Mouse (Mus musculus) hindbrain, embryonic 10.5 days (tissue): ENCODE data around the gene Mif4gd. TPM values are rescaled to one million over a fixed set of nuclear protein-coding genes. Genes with fewer than 3 reads are reported as not detected.

Experiments
- DNase-seq: peaks from one replicate; pipeline ENCODE4 v3.0.0-alpha.2; 2017; ENCODE audit warnings: low spot score
- H3K27ac ChIP-seq: fragments of 300-500 bp; sonication (generic); 2 replicates; pipeline ENCODE4 v1.5.1; 2016; ENCODE audit warnings: mild to moderate bottlenecking, moderate library complexity
- H3K27me3 ChIP-seq: fragments of 300-500 bp; sonication (generic); 2 replicates; pipeline ENCODE4 v1.6.1; 2016; ENCODE audit warnings: mild to moderate bottlenecking; ENCODE audit not compliant: poor library complexity, insufficient read depth, severe bottlenecking
- H3K36me3 ChIP-seq: fragments of 300-500 bp; sonication (generic); 2 replicates; pipeline ENCODE4 v1.6.1; 2016; ENCODE audit warnings: mild to moderate bottlenecking, moderate library complexity
- H3K4me1 ChIP-seq: fragments of 300-500 bp; sonication (generic); replicated peaks from 2 replicates; pipeline ENCODE4 v1.6.1; 2016; ENCODE audit warnings: mild to moderate bottlenecking
- H3K4me3 ChIP-seq: fragments of 300-500 bp; sonication (generic); 2 replicates; pipeline ENCODE4 v1.5.1; 2016; ENCODE audit warnings: mild to moderate bottlenecking, moderate library complexity
- H3K9me3 ChIP-seq: fragments of 300-500 bp; sonication (generic); 2 replicates; pipeline ENCODE4 v1.6.1; 2016; ENCODE audit warnings: mild to moderate bottlenecking, moderate library complexity
- WGBS: fragments of 180-500 bp; shearing (Covaris S2); methylation state at CpG from one replicate; pipeline ENCODE4 v1.1.7; 2016; 5-methylcytosine and 5-hydroxymethylcytosine counted together
- polyA plus RNA-seq: library from polyadenylated mRNA; unstranded; fragments of >200 nt; fragmentation: Nextera tagmentation; extraction: Ambion mirVana; gene quantifications from 2 replicates; pipeline ENCODE4 v1.2.1, GENCODE M21; 2016

Mif4gd gene
- polyA plus RNA-seq, 1 experiment from 2014 or later, result 16.3 TPM

GRCm38 (mm10) chr11:115582913-115583606 lies 29.7 kb downstream of the Mif4gd start:
- peaks cover 100% of the 10 kb centered on the region for H3K36me3 ChIP-seq
- H3K4me3 ChIP-seq, result no peak overlapping the region
- H3K9me3 ChIP-seq, result no peaks in the 10 kb centered on the region
- no peaks in the 10 kb centered on the region for H3K4me1 ChIP-seq
- no peak overlapping the region for H3K27ac ChIP-seq
- no peaks in the 10 kb centered on the region for H3K27me3 ChIP-seq
- DNase-seq, result no peak
- WGBS, result 86% methylated on average over 10 of the region's 10 CpGs

GRCm38 (mm10) chr11:115579080-115579479 lies 33.7 kb downstream of the Mif4gd start:
- DNase-seq, result no peak
- H3K36me3 ChIP-seq, result peaks cover 83% of the 10 kb centered on the region
- H3K27ac ChIP-seq, result no peak overlapping the region
- no peaks in the 10 kb centered on the region for H3K4me1 ChIP-seq
- H3K9me3 ChIP-seq, result no peaks in the 10 kb centered on the region
- H3K27me3 ChIP-seq, result no peaks in the 10 kb centered on the region
- no peak overlapping the region for H3K4me3 ChIP-seq

GRCm38 (mm10) chr11:115564961-115565360 lies 47.8 kb downstream of the Mif4gd start:
- Histone ChIP-seq H3K27ac (peak overlapping the region; percentile 99), H3K4me3 (peak overlapping the region; percentile 93), H3K4me1 (peaks cover 21% of the 10 kb centered on the region), H3K27me3 (no peaks in the 10 kb centered on the region), H3K36me3 (peaks cover 43% of the 10 kb centered on the region), H3K9me3 (no peaks in the 10 kb centered on the region)
- DNase-seq, result no peak
- 21% methylated on average over 7 of the region's 7 CpGs for WGBS

GRCm38 (mm10) chr11:115564064-115564809 lies 48.5 kb downstream of the Mif4gd start, which contains the start of gene Nup85:
TSS of gene Nup85 (plus strand) at chr11:115564434.
- H3K9me3 ChIP-seq, result no peaks in the 10 kb centered on the region
- H3K36me3 ChIP-seq, result peaks cover 36% of the 10 kb centered on the region
- DNase-seq, result peak; percentile 97
- WGBS, result under 1% methylated on average over 42 of the region's 42 CpGs
- H3K27me3 ChIP-seq, result no peaks in the 10 kb centered on the region
- H3K27ac ChIP-seq, result peak within 1 kb of the TSS; percentile 99
- H3K4me1 ChIP-seq, result peaks cover 21% of the 10 kb centered on the region
- peak within 1 kb of the TSS; percentile 93 for H3K4me3 ChIP-seq

- H3K9me3 ChIP-seq, result no peaks in the 10 kb centered on the region
- no peaks in the 10 kb centered on the region for H3K27me3 ChIP-seq
- WGBS, result 50% methylated on average over 4 of the region's 4 CpGs
- peaks cover 27% of the 10 kb centered on the region for H3K36me3 ChIP-seq
- no peak for DNase-seq
- peak overlapping the region; percentile 93 for H3K4me3 ChIP-seq
- H3K4me1 ChIP-seq, result peaks cover 21% of the 10 kb centered on the region
- peak overlapping the region; percentile 99 for H3K27ac ChIP-seq
Measured at GRCm38 (mm10) chr11:115563406-115563805, 49.4 kb downstream of the Mif4gd start.

Other genes with a start within 250 kb of the Mif4gd start
- gene Hid1, start 245.2 kb downstream of the Mif4gd start, polyA plus RNA-seq, result 11.3 and 14.8 TPM in 2 replicates
- 16.1 and 21.4 TPM in 2 replicates for gene Cdr2l, start 231.1 kb downstream of the Mif4gd start, polyA plus RNA-seq
- gene Mrpl58, start 209.2 kb downstream of the Mif4gd start, polyA plus RNA-seq, result 228 and 253 TPM in 2 replicates
- 878 and 961 TPM in 2 replicates for gene Atp5h, start 193.0 kb downstream of the Mif4gd start, polyA plus RNA-seq
- gene Kctd2, start 192.8 kb downstream of the Mif4gd start, polyA plus RNA-seq, result 15.0 and 20.1 TPM in 2 replicates
- 0.08 and 0.16 TPM in 2 replicates for gene Trim80, start 172.4 kb downstream of the Mif4gd start, polyA plus RNA-seq
- gene Slc16a5, start 150.5 kb downstream of the Mif4gd start, polyA plus RNA-seq, result not detected in 2 replicates
- 8.1 and 10.8 TPM in 2 replicates for gene Armc7, start 137.3 kb downstream of the Mif4gd start, polyA plus RNA-seq
- gene Nt5c, start 121.1 kb downstream of the Mif4gd start, polyA plus RNA-seq, result 93.3 and 98.0 TPM in 2 replicates
- 778 and 995 TPM in 2 replicates for gene Jpt1, start 98.6 kb downstream of the Mif4gd start, polyA plus RNA-seq
- 1,372 and 1,467 TPM in 2 replicates for gene Sumo2, start 76.7 kb downstream of the Mif4gd start, polyA plus RNA-seq
- gene Nup85, start 48.5 kb downstream of the Mif4gd start, polyA plus RNA-seq, result 192 and 243 TPM in 2 replicates
- 104 and 112 TPM in 2 replicates for gene Mrps7, start 9.0 kb downstream of the Mif4gd start, polyA plus RNA-seq
- 35.1 and 37.6 TPM in 2 replicates for gene Gga3, start 8.9 kb downstream of the Mif4gd start, polyA plus RNA-seq
- gene Slc25a19, start 15.3 kb upstream of the Mif4gd start, polyA plus RNA-seq, result 23.7 and 24.7 TPM in 2 replicates
- 92.7 and 119 TPM in 2 replicates for gene Grb2, start 95.6 kb upstream of the Mif4gd start, polyA plus RNA-seq
- 42.0 and 47.4 TPM in 2 replicates for gene Tmem94, start 152.5 kb upstream of the Mif4gd start, polyA plus RNA-seq
- 19.0 and 21.5 TPM in 2 replicates for gene Caskin2, start 200.7 kb upstream of the Mif4gd start, polyA plus RNA-seq
- gene Tsen54, start 201.8 kb upstream of the Mif4gd start, polyA plus RNA-seq, result 38.1 and 41.5 TPM in 2 replicates
- gene Llgl2, start 211.1 kb upstream of the Mif4gd start, polyA plus RNA-seq, result 10.4 and 11.9 TPM in 2 replicates
- 0.19 and 0.21 TPM in 2 replicates for gene Myo15b, start 245.4 kb upstream of the Mif4gd start, polyA plus RNA-seq